Mouse (Mus musculus) heart, embryonic 16.5 days (tissue): ENCODE results near the gene Acadvl. TPM values are rescaled to one million over a fixed set of nuclear protein-coding genes. Genes with fewer than 3 reads are reported as not detected.

Experiments used
- ATAC-seq: fragments of 200-750 bp; cut with Nextera tagmentation; replicated peaks from 2 replicates; pipeline ENCODE4 v1.8.0; 2017; ENCODE audit warnings: moderate number of reproducible peaks; ENCODE audit not compliant: insufficient read depth, low FRiP score; ENCODE audit errors: extremely low read depth
- H3K27ac ChIP-seq: fragments of 300-500 bp; sonication (generic); 2 replicates; pipeline ENCODE4 v1.5.1; 2014; ENCODE audit warnings: mild to moderate bottlenecking, low read length, control low read depth, moderate library complexity
- H3K27me3 ChIP-seq: fragments of 300-500 bp; sonication (generic); 2 replicates; pipeline ENCODE4 v1.6.1; 2014; ENCODE audit warnings: low read length, mixed read lengths; ENCODE audit not compliant: control insufficient read depth, insufficient read depth
- H3K36me3 ChIP-seq: fragments of 300-500 bp; sonication (generic); 2 replicates; pipeline ENCODE4 v1.6.1; 2014; ENCODE audit not compliant: control insufficient read depth, insufficient read depth
- H3K4me1 ChIP-seq: fragments of 300-500 bp; sonication (generic); 2 replicates; pipeline ENCODE4 v1.6.1; 2014; ENCODE audit warnings: low read length, mixed read lengths; ENCODE audit not compliant: control insufficient read depth, insufficient read depth
- H3K4me2 ChIP-seq: fragments of 300-500 bp; sonication (generic); 2 replicates; pipeline ENCODE4 v1.6.1; 2014; ENCODE audit warnings: low read depth, mild to moderate bottlenecking, control low read depth, low read length
- H3K4me3 ChIP-seq: fragments of 300-500 bp; sonication (generic); 2 replicates; pipeline ENCODE4 v1.5.1; 2014; ENCODE audit warnings: mild to moderate bottlenecking, control low read depth, low read length
- H3K9ac ChIP-seq: fragments of 300-500 bp; sonication (generic); 2 replicates; pipeline ENCODE4 v1.6.1; 2014; ENCODE audit warnings: low read length, control low read depth
- H3K9me3 ChIP-seq: fragments of 300-500 bp; sonication (generic); replicated peaks from 2 replicates; pipeline ENCODE4 v1.6.1; 2016; ENCODE audit warnings: low read length; ENCODE audit not compliant: control insufficient read depth
- WGBS: fragments of 180-500 bp; shearing (Covaris S2); extraction: QIAGEN DNeasy Blood & Tissue Kit; methylation state at CpG from one replicate; pipeline ENCODE4 v1.1.7; 2014; 5-methylcytosine and 5-hydroxymethylcytosine counted together
- polyA plus RNA-seq: library from polyadenylated mRNA; unstranded; fragments of >200 nt; fragmentation: Nextera tagmentation; extraction: Ambion mirVana; gene quantifications from 2 replicates; pipeline ENCODE4 v1.2.1, GENCODE M21; 2015

Gene Acadvl
- polyA plus RNA-seq, 1 experiment from 2014 or later = 276 TPM

DNA sequence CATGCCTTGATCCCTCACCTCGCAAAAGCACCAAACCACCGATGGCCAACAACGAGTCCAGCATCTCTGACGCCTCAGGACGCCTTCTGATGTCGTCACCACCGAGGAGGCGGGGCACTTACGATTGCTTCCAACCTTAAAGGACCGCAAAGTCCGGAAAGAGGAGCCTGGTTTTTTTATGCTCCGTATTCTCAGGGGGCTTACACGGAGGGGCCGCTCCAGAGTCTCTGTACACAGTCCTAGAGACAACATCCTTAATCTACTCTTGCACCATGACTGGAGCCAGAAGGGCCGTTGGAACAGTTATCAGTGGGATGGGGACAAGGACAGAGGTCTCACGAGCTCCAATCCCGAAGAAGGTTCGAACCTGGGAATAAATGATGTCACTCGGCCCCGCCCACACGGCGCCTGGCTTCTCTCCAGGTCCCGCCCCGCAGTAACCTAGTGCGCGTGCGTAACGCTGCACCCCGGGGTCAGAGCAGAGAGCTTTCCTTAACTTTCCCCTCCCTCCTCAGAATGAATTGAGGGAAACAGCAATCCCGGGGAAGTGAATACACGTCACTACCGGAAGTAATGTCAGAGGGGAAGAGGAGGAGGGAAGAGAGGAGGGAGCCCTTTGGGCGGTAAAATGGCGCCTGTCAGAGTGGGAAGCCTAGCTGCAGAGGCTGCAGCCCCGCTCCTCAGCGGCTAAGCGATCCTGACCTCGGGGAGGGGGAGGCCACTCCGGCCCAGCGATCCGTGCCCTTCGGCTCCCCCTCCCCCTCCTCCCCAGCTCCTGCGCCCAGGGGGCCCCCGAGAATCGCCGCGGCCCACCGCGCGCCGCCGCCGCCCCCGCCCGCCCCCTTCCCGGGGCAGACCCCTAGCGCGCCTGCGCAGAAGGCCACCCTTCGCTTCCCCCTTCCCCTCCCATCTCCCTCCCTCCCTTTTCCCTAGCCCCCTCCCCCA lies 34.7 kb downstream of the Acadvl start:
- Histone ChIP-seq H3K4me1 (peaks cover 28% of the 10 kb centered on the region), H3K27me3 (no peaks in the 10 kb centered on the region), H3K9me3 (no peaks in the 10 kb centered on the region), H3K4me2 (peak overlapping the region; percentile 89), H3K36me3 (peaks cover 24% of the 10 kb centered on the region), H3K4me3 (peak overlapping the region; percentile 98), H3K9ac (peak overlapping the region; percentile 95), H3K27ac (peak overlapping the region; percentile 100)
- under 1% methylated on average over 41 of the region's 60 CpGs for WGBS
- peak; percentile 95 for ATAC-seq

DNA sequence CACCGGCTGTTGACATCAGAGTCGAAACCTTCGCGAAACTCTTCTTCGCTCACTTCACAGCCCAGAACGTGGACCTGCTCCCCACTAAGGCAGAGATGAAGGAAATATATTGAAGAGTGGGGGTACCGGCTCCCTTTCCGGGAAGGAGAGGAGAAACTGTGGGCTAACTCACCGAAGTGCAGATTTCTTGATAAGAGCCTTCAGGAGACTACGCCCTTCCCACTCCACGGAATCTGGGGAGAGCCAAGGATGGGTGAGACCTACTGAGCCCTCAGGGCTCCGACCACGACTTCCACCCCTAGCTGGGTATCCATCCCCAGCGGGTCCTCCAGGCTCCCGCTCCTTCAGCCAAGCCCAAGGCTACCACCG lies 35.4 kb downstream of the Acadvl start:
- H3K9ac ChIP-seq = peak overlapping the region; percentile 75
- peak overlapping the region; percentile 100 for H3K27ac ChIP-seq
- peaks cover 28% of the 10 kb centered on the region for H3K4me1 ChIP-seq
- H3K4me3 ChIP-seq = peak overlapping the region; percentile 98
- H3K9me3 ChIP-seq = no peaks in the 10 kb centered on the region
- WGBS = 1% methylated on average over 16 of the region's 16 CpGs
- peak overlapping the region; percentile 89 for H3K4me2 ChIP-seq
- no peak for ATAC-seq
- peaks cover 21% of the 10 kb centered on the region for H3K36me3 ChIP-seq
- H3K27me3 ChIP-seq = no peaks in the 10 kb centered on the region

GRCm38 (mm10) chr11:69976271-69976670 lies 38.9 kb downstream of the Acadvl start:
- peaks cover 7% of the 10 kb centered on the region for H3K4me1 ChIP-seq
- H3K4me2 ChIP-seq = no peak overlapping the region
- H3K36me3 ChIP-seq = peaks cover 26% of the 10 kb centered on the region
- H3K9me3 ChIP-seq = no peaks in the 10 kb centered on the region
- H3K9ac ChIP-seq = no peak overlapping the region
- H3K4me3 ChIP-seq = no peak overlapping the region
- H3K27ac ChIP-seq = no peak overlapping the region
- H3K27me3 ChIP-seq = no peaks in the 10 kb centered on the region
- ATAC-seq = no peak
- 56% methylated on average over 4 of the region's 4 CpGs for WGBS

GRCm38 (mm10) chr11:69974907-69975306 lies 40.3 kb downstream of the Acadvl start:
- no peak overlapping the region for H3K4me3 ChIP-seq
- no peak overlapping the region for H3K4me2 ChIP-seq
- H3K9me3 ChIP-seq = no peaks in the 10 kb centered on the region
- H3K4me1 ChIP-seq = peaks cover 7% of the 10 kb centered on the region
- H3K9ac ChIP-seq = no peak overlapping the region
- H3K27ac ChIP-seq = no peak overlapping the region
- ATAC-seq = no peak
- no peaks in the 10 kb centered on the region for H3K27me3 ChIP-seq
- WGBS = 90% methylated on average over 2 of the region's 2 CpGs
- H3K36me3 ChIP-seq = peaks cover 33% of the 10 kb centered on the region

- WGBS = 84% methylated on average over 3 of the region's 3 CpGs
- no peaks in the 10 kb centered on the region for H3K9me3 ChIP-seq
- H3K27me3 ChIP-seq = peaks cover 17% of the 10 kb centered on the region
- H3K4me3 ChIP-seq = no peak overlapping the region
- H3K4me2 ChIP-seq = no peak overlapping the region
- H3K36me3 ChIP-seq = peaks cover 38% of the 10 kb centered on the region
- no peak overlapping the region for H3K27ac ChIP-seq
- ATAC-seq = no peak
- no peak overlapping the region for H3K9ac ChIP-seq
- peaks cover 12% of the 10 kb centered on the region for H3K4me1 ChIP-seq
Measured at GRCm38 (mm10) chr11:69970775-69971174, 44.4 kb downstream of the Acadvl start.

DNA sequence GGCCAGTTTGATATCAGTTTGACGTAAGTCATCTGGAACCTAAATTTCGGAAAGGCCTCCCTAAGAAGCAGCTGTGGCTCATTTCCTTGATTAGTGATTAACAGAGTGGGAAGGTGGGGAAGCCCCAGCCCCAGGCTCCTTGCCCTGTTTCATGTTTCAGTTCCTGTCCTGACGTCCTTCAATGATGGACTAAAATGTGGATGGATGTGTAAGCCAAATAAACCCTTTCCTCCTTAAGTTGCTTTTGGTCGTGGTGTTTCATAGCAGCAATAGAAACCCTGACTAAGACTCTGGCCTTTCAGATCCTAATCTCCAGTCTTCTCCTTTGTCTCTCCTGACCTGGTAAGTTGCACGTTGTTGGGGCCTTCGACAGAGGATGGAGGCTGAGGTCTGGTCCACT lies 45.0 kb downstream of the Acadvl start:
- Histone ChIP-seq H3K4me1 (peaks cover 18% of the 10 kb centered on the region), H3K9ac (no peak overlapping the region), H3K4me3 (no peak overlapping the region), H3K4me2 (no peak overlapping the region), H3K36me3 (peaks cover 38% of the 10 kb centered on the region), H3K27me3 (peaks cover 21% of the 10 kb centered on the region), H3K9me3 (no peaks in the 10 kb centered on the region), H3K27ac (no peak overlapping the region)
- no peak for ATAC-seq
- WGBS = 84% methylated on average over 6 of the region's 6 CpGs

DNA sequence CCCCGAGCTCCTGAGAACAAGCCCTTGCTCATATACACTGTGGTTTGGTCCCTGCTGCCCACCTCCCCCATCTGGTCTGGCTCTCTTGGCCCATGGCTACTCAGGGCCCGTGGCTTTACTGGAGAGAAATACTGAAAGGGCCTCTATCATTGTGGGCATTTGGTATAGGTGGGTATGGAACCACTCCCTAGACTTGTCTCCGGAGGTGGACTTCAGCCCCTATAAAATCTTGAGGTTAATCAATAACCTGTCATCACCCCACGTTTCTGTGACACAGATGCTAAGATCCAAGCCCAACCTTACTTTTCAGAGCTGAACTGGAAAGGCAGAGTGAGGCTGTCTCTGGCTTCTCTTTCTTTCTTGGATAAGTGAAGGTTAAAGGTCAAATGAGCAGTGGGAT lies 46.4 kb downstream of the Acadvl start:
- Histone ChIP-seq H3K36me3 (peaks cover 28% of the 10 kb centered on the region), H3K4me1 (peaks cover 18% of the 10 kb centered on the region), H3K9me3 (no peaks in the 10 kb centered on the region), H3K27ac (no peak overlapping the region), H3K27me3 (peaks cover 34% of the 10 kb centered on the region), H3K4me3 (no peak overlapping the region), H3K4me2 (no peak overlapping the region), H3K9ac (no peak overlapping the region)
- no peak for ATAC-seq
- WGBS = 75% methylated on average over 4 of the region's 4 CpGs

GRCm38 (mm10) chr11:69966860-69967517 lies 48.2 kb downstream of the Acadvl start:
- Histone ChIP-seq H3K27me3 (peaks cover 47% of the 10 kb centered on the region), H3K4me3 (peak overlapping the region; percentile 54), H3K36me3 (peaks cover 22% of the 10 kb centered on the region), H3K4me2 (peak overlapping the region; percentile 90), H3K9ac (peak overlapping the region; percentile 72), H3K9me3 (no peaks in the 10 kb centered on the region), H3K27ac (no peak overlapping the region), H3K4me1 (peaks cover 18% of the 10 kb centered on the region)
- WGBS = 38% methylated on average over 17 of the region's 17 CpGs
- ATAC-seq = no peak
